Comparison of ENCODE assay signal across 17 mouse cellular contexts in genomic region chr14:18720601-18721591, GRCm38 (mm10).
DNase-seq lines count a peak whose midpoint lies in the region; ATAC-seq and TF ChIP-seq lines count a peak whose summit lies in the region.
"Had no signal": no experiment of that assay in that cellular context is flagged by ENCODE, and none has a peak within 500 bp of the region (broad histone marks: within the 10 kb centered on the region; RNA-seq: fewer than 3 reads in every experiment).

No protein-coding gene starts in this region.

- H3K9me3 ChIP-seq in limb, embryonic 13.5 days, result no peaks in the 10 kb centered on the region
- no peaks in the 10 kb centered on the region for H3K9me3 ChIP-seq in limb, embryonic 10.5 days (replicated peaks)
- H3K9me3 ChIP-seq in lung, embryonic 15.5 days, result no peaks in the 10 kb centered on the region
- H3K9me3 ChIP-seq in intestine, embryonic 15.5 days, result no peaks in the 10 kb centered on the region
- no peaks in the 10 kb centered on the region for H3K9me3 ChIP-seq in limb, embryonic 14.5 days (ENCODE audit: control insufficient read depth, low read length)
- H3K9me3 ChIP-seq: forebrain, embryonic 12.5 days; heart, embryonic 12.5 days; hindbrain, embryonic 15.5 days had no signal

- TF ChIP-seq POLR2A in limb, embryonic 14.5 days (IDR thresholded peaks at IDR 0.05; ENCODE audit: borderline replicate concordance, extremely low read depth, insufficient read depth, insufficient read length), result no peak

- no peak overlapping the region for H3K9ac ChIP-seq in limb, embryonic 13.5 days
- no peak overlapping the region for H3K9ac ChIP-seq in lung, embryonic 15.5 days
- no peak overlapping the region for H3K9ac ChIP-seq in intestine, embryonic 15.5 days
- H3K9ac ChIP-seq in limb, embryonic 14.5 days (ENCODE audit: low read depth, low read length, severe bottlenecking), result no peak overlapping the region
- H3K9ac ChIP-seq: forebrain, embryonic 12.5 days; heart, embryonic 12.5 days; hindbrain, embryonic 15.5 days had no signal

- H3K4me1 ChIP-seq in limb, embryonic 13.5 days, result peaks cover 6% of the 10 kb centered on the region; the same call in 1 of the 2 replicates
- H3K4me1 ChIP-seq in limb, embryonic 10.5 days, result no peaks in the 10 kb centered on the region
- H3K4me1 ChIP-seq in lung, embryonic 15.5 days, result peaks cover 5% of the 10 kb centered on the region; the same call in 1 of the 2 replicates
- H3K4me1 ChIP-seq in intestine, embryonic 15.5 days (replicated peaks), result no peaks in the 10 kb centered on the region
- no peaks in the 10 kb centered on the region for H3K4me1 ChIP-seq in limb, embryonic 14.5 days (ENCODE audit: control insufficient read depth, insufficient read depth, low read length)
- H3K4me1 ChIP-seq: forebrain, embryonic 12.5 days; heart, embryonic 12.5 days; hindbrain, embryonic 15.5 days had no signal

- no peak for DNase-seq in limb, embryonic 10.5 days (ENCODE audit: low spot score)
- no peak for DNase-seq in lung, postnatal 25 days (ENCODE audit: low spot score)
- DNase-seq in limb, embryonic 14.5 days (ENCODE audit: low spot score), result peak; percentile 4
- DNase-seq in kidney, postnatal 10 days, result no peak
- DNase-seq: adrenal gland, adult 2 months; adrenal gland, postnatal 25 days; cerebellum, adult 18-20 months; cerebellum, adult 9-11 months; cerebellum, postnatal 36 days; gastrocnemius, postnatal 14 days had no signal

- H3K4me2 ChIP-seq in limb, embryonic 13.5 days (replicated peaks), result no peak overlapping the region
- no peak overlapping the region for H3K4me2 ChIP-seq in lung, embryonic 15.5 days
- H3K4me2 ChIP-seq in intestine, embryonic 15.5 days (replicated peaks), result no peak overlapping the region
- no peak overlapping the region for H3K4me2 ChIP-seq in limb, embryonic 14.5 days (replicated peaks; ENCODE audit: low read depth, low read length, severe bottlenecking)
- H3K4me2 ChIP-seq: forebrain, embryonic 12.5 days; heart, embryonic 12.5 days; hindbrain, embryonic 15.5 days had no signal

- H3K27me3 ChIP-seq in limb, embryonic 13.5 days, result no peaks in the 10 kb centered on the region
- no peaks in the 10 kb centered on the region for H3K27me3 ChIP-seq in limb, embryonic 10.5 days (ENCODE audit: low read depth, poor library complexity, severe bottlenecking)
- no peaks in the 10 kb centered on the region for H3K27me3 ChIP-seq in lung, embryonic 15.5 days
- H3K27me3 ChIP-seq in intestine, embryonic 15.5 days (replicated peaks), result no peaks in the 10 kb centered on the region
- H3K27me3 ChIP-seq in limb, embryonic 14.5 days (ENCODE audit: control insufficient read depth, insufficient read depth, low read length), result no peaks in the 10 kb centered on the region
- H3K27me3 ChIP-seq: forebrain, embryonic 12.5 days; heart, embryonic 12.5 days; hindbrain, embryonic 15.5 days had no signal

- no peak for ATAC-seq in limb, embryonic 13.5 days (ENCODE audit: low FRiP score, low read depth)
- ATAC-seq in lung, embryonic 15.5 days (ENCODE audit: borderline replicate concordance, extremely low read depth, low FRiP score, low TSS enrichment), result peak; percentile 52; the same call in 1 of the 2 replicates
- ATAC-seq in intestine, embryonic 15.5 days, result no peak
- no peak for ATAC-seq in limb, embryonic 14.5 days (ENCODE audit: low FRiP score, low read depth)
- ATAC-seq: forebrain, embryonic 16.5 days had no signal

- H3K4me3 ChIP-seq in limb, embryonic 13.5 days, result no peak overlapping the region
- no peak overlapping the region for H3K4me3 ChIP-seq in limb, embryonic 10.5 days
- no peak overlapping the region for H3K4me3 ChIP-seq in lung, embryonic 15.5 days
- no peak overlapping the region for H3K4me3 ChIP-seq in intestine, embryonic 15.5 days (replicated peaks)
- no peak overlapping the region for H3K4me3 ChIP-seq in limb, embryonic 14.5 days (replicated peaks; ENCODE audit: low read length)
- H3K4me3 ChIP-seq: forebrain, embryonic 12.5 days; heart, embryonic 12.5 days; hindbrain, embryonic 15.5 days had no signal

- WGBS in limb, embryonic 13.5 days, result 79% methylated on average over 2 of the region's 2 CpGs
- 94% methylated on average over 2 of the region's 2 CpGs for WGBS in limb, embryonic 10.5 days
- 48% methylated on average over 2 of the region's 2 CpGs for WGBS in lung, embryonic 15.5 days
- whole genome bisulfite sequencing in intestine, embryonic 15.5 days, result 64% methylated on average over 2 of the region's 2 CpGs
- WGBS in limb, embryonic 14.5 days, result 73% methylated on average over 2 of the region's 2 CpGs

- H3K36me3 ChIP-seq in limb, embryonic 13.5 days, result no peaks in the 10 kb centered on the region
- H3K36me3 ChIP-seq in limb, embryonic 10.5 days, result no peaks in the 10 kb centered on the region
- no peaks in the 10 kb centered on the region for H3K36me3 ChIP-seq in lung, embryonic 15.5 days
- H3K36me3 ChIP-seq in intestine, embryonic 15.5 days, result no peaks in the 10 kb centered on the region
- H3K36me3 ChIP-seq in limb, embryonic 14.5 days (ENCODE audit: control insufficient read depth, insufficient read depth, low read length), result no peaks in the 10 kb centered on the region
- H3K36me3 ChIP-seq: forebrain, embryonic 12.5 days; heart, embryonic 12.5 days; hindbrain, embryonic 15.5 days had no signal

- H3K27ac ChIP-seq in limb, embryonic 13.5 days, result 0 out of 2 replicates have a peak overlapping the region, but pooled peaks have one; percentile 11
- no peak overlapping the region for H3K27ac ChIP-seq in limb, embryonic 10.5 days
- H3K27ac ChIP-seq in lung, embryonic 15.5 days, result peak overlapping the region; percentile 31; the same call in 1 of the 2 replicates
- H3K27ac ChIP-seq in intestine, embryonic 15.5 days, result peak overlapping the region; percentile 33; the same call in 1 of the 2 replicates
- no peak overlapping the region for H3K27ac ChIP-seq in limb, embryonic 14.5 days (replicated peaks; ENCODE audit: low read depth, low read length)
- H3K27ac ChIP-seq: forebrain, embryonic 12.5 days; hindbrain, embryonic 15.5 days had no signal

Comparison
In these comparisons a context has a peak if more than half of its experiments do, and no peak if none do; other contexts are left out.
1. H3K27ac ChIP-seq: peak in limb, embryonic 13.5 days (single experiment), lung, embryonic 15.5 days (single experiment) and intestine, embryonic 15.5 days (single experiment); none in limb, embryonic 10.5 days (single experiment) and limb, embryonic 14.5 days (single experiment).